Mouse (Mus musculus) heart, postnatal 0 days (tissue): ENCODE results near the gene Susd1. TPM values are rescaled to one million over a fixed set of nuclear protein-coding genes. Genes with fewer than 3 reads are reported as not detected.
A peak's percentile ranks its signal among the peaks of the same experiment; 100 is the strongest.

Source experiments
- ATAC-seq: fragments of 200-750 bp; cut with Nextera tagmentation; 2 replicates; pipeline ENCODE4 v1.8.0; 2017; ENCODE audit warnings: low read depth, moderate number of reproducible peaks, moderate library complexity; ENCODE audit not compliant: insufficient read depth
- DNase-seq: peaks from one replicate; pipeline ENCODE4 v3.0.0-alpha.2; 2016; ENCODE audit warnings: low spot score
- H3K27ac ChIP-seq: fragments of 300-500 bp; sonication (generic); 2 replicates; pipeline ENCODE4 v1.5.1; 2014; ENCODE audit warnings: low read depth, mild to moderate bottlenecking
- H3K27me3 ChIP-seq: fragments of 300-500 bp; sonication (generic); 2 replicates; pipeline ENCODE4 v1.6.1; 2014; ENCODE audit warnings: low read length, mixed read lengths; ENCODE audit not compliant: control insufficient read depth, insufficient read depth
- H3K36me3 ChIP-seq: fragments of 300-500 bp; sonication (generic); replicated peaks from 2 replicates; pipeline ENCODE4 v1.6.1; 2014; ENCODE audit warnings: low read length, mixed read lengths; ENCODE audit not compliant: control insufficient read depth, insufficient read depth
- H3K4me1 ChIP-seq: fragments of 300-500 bp; sonication (generic); 2 replicates; pipeline ENCODE4 v1.6.1; 2014; ENCODE audit warnings: antibody characterized with exemption; ENCODE audit not compliant: control insufficient read depth, insufficient read depth
- H3K4me2 ChIP-seq: fragments of 300-500 bp; sonication (generic); 2 replicates; pipeline ENCODE4 v1.6.1; 2014; ENCODE audit warnings: low read depth, mild to moderate bottlenecking, low read length, moderate library complexity
- H3K4me3 ChIP-seq: fragments of 300-500 bp; sonication (generic); 2 replicates; pipeline ENCODE4 v1.5.1; 2014; ENCODE audit warnings: low read depth, low read length
- H3K9ac ChIP-seq: fragments of 300-500 bp; sonication (generic); replicated peaks from 2 replicates; pipeline ENCODE4 v1.6.1; 2014; ENCODE audit warnings: low read depth, low read length, mixed read lengths
- H3K9me3 ChIP-seq: fragments of 300-500 bp; sonication (generic); replicated peaks from 2 replicates; pipeline ENCODE4 v1.6.1; 2016; ENCODE audit warnings: low read length; ENCODE audit not compliant: control insufficient read depth
- CTCF ChIP-seq: IDR thresholded peaks from 2 replicates; pipeline ENCODE4 v1.5.1; 2016; ENCODE audit warnings: antibody characterized with exemption, control low read depth, low read depth
- EP300 ChIP-seq: IDR thresholded peaks from 2 replicates; pipeline ENCODE4 v1.6.1; 2016; ENCODE audit warnings: antibody characterized with exemption, low read depth
- WGBS: fragments of 180-500 bp; shearing (Covaris S2); extraction: QIAGEN DNeasy Blood & Tissue Kit; methylation state at CpG from one replicate; pipeline ENCODE4 v1.1.7; 2014; 5-methylcytosine and 5-hydroxymethylcytosine counted together
- polyA plus RNA-seq: library from polyadenylated mRNA; unstranded; fragments of >200 nt; fragmentation: Nextera tagmentation; extraction: Ambion mirVana; gene quantifications from 2 replicates; pipeline ENCODE4 v1.2.1, GENCODE M21; 2015
- total RNA-seq: library from RNA; depleted of rRNA; stranded (reverse); fragments of >200 nt; gene quantifications from 2 replicates; pipeline ENCODE4 v1.2.3, GENCODE M21; 2014; ENCODE audit warnings: low replicate concordance

Susd1 gene
- total and polyA plus RNA-seq, 2 experiments from 2014 or later, result 2.1 to 6.2 TPM

GRCm38 (mm10) chr4:59380478-59380877 is 58.0 kb downstream of the Susd1 start:
- ATAC-seq, result no peak
- H3K27ac ChIP-seq, result no peak overlapping the region
- no peaks in the 10 kb centered on the region for H3K27me3 ChIP-seq
- H3K4me1 ChIP-seq, result no peaks in the 10 kb centered on the region
- H3K36me3 ChIP-seq, result no peaks in the 10 kb centered on the region
- 80% methylated on average over 4 of the region's 4 CpGs for WGBS
- no peak overlapping the region for H3K4me3 ChIP-seq
- no peak for DNase-seq
- TF ChIP-seq EP300 (no peak), CTCF (no peak)
- no peak overlapping the region for H3K9ac ChIP-seq
- H3K4me2 ChIP-seq, result no peak overlapping the region
- no peaks in the 10 kb centered on the region for H3K9me3 ChIP-seq

- no peaks in the 10 kb centered on the region for H3K9me3 ChIP-seq
- TF ChIP-seq EP300, result no peak
- TF ChIP-seq CTCF, result no peak
- H3K9ac ChIP-seq, result no peak overlapping the region
- no peaks in the 10 kb centered on the region for H3K36me3 ChIP-seq
- whole genome bisulfite sequencing, result 65% methylated on average over 5 of the region's 5 CpGs
- H3K27me3 ChIP-seq, result no peaks in the 10 kb centered on the region
- no peak overlapping the region for H3K4me3 ChIP-seq
- H3K4me2 ChIP-seq, result no peak overlapping the region
- ATAC-seq (no peak), DNase-seq (no peak)
- H3K27ac ChIP-seq, result no peak overlapping the region
- no peaks in the 10 kb centered on the region for H3K4me1 ChIP-seq
Measured at GRCm38 (mm10) chr4:59379876-59380275, 58.6 kb downstream of the Susd1 start.

GRCm38 (mm10) chr4:59378631-59379030 is 59.8 kb downstream of the Susd1 start:
- 91% methylated on average over 4 of the region's 4 CpGs for WGBS

GRCm38 (mm10) chr4:59374271-59374938 is 64.0 kb downstream of the Susd1 start:
- TF ChIP-seq CTCF (no peak), EP300 (no peak)
- DNase-seq, result no peak
- H3K4me3 ChIP-seq, result no peak overlapping the region
- 0 out of 2 replicates have a peak, but pooled peaks cover 4% of the 10 kb centered on the region for H3K4me1 ChIP-seq
- WGBS, result 72% methylated on average over 10 of the region's 10 CpGs
- H3K9me3 ChIP-seq, result no peaks in the 10 kb centered on the region
- no peaks in the 10 kb centered on the region for H3K27me3 ChIP-seq
- H3K9ac ChIP-seq, result no peak overlapping the region
- no peak overlapping the region for H3K4me2 ChIP-seq
- 0 out of 2 replicates have a peak overlapping the region, but pooled peaks have one; percentile 15 for H3K27ac ChIP-seq
- ATAC-seq, result no peak
- no peaks in the 10 kb centered on the region for H3K36me3 ChIP-seq

More at GRCm38 (mm10) chr4:59378631-59379030, 59.8 kb downstream of the Susd1 start:
- H3K9me3 ChIP-seq, result no peaks in the 10 kb centered on the region
- DNase-seq (no peak), ATAC-seq (no peak)
- no peak overlapping the region for H3K9ac ChIP-seq
- no peaks in the 10 kb centered on the region for H3K36me3 ChIP-seq
- no peaks in the 10 kb centered on the region for H3K4me1 ChIP-seq
- no peak overlapping the region for H3K4me2 ChIP-seq
- TF ChIP-seq EP300 (no peak), CTCF (no peak)
- H3K4me3 ChIP-seq, result no peak overlapping the region
- no peak overlapping the region for H3K27ac ChIP-seq
- no peaks in the 10 kb centered on the region for H3K27me3 ChIP-seq

GRCm38 (mm10) chr4:59372546-59373157 is 65.8 kb downstream of the Susd1 start:
- TF ChIP-seq EP300 (no peak), CTCF (no peak)
- Histone ChIP-seq H3K36me3 (no peaks in the 10 kb centered on the region), H3K27me3 (no peaks in the 10 kb centered on the region), H3K4me3 (no peak overlapping the region), H3K4me2 (no peak overlapping the region), H3K27ac (no peak overlapping the region), H3K9me3 (no peaks in the 10 kb centered on the region), H3K4me1 (0 out of 2 replicates have a peak, but pooled peaks cover 4% of the 10 kb centered on the region), H3K9ac (no peak overlapping the region)
- WGBS, result 40% methylated on average over 5 of the region's 5 CpGs
- no peak for ATAC-seq
- DNase-seq, result no peak
